Mouse (Mus musculus): ENCODE results near the gene Olfr167.
"Not testable (repeated sequence)": the region's sequence is repeated elsewhere in the genome, so short reads cannot be mapped to it uniquely, and the experiment has no call there.

The Olfr167 gene

DNA sequence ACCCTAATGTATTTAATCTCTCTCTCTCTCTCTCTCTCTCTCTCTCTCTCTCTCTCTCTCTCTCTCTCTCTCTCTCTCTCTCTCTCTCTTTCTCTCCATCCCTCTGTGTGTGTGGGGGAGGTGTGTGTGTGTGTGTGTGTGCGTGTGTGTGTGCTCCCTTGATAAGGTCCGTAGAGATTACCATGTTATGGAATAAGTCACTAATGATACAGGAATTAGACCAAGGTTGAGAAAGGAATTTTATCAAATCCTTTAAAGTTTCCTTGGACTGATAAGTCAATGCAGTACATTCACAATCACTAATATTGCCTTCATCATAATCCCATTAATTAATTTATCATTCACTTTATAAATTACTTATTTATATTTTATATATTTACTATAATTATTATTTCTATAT is at the start of gene Olfr167:
TSS of gene Olfr167 (minus strand) at position 101 of the 400 bp plus-strand sequence.
- no peak for ATAC-seq (ENCODE audit: insufficient number of reproducible peaks, low FRiP score, low TSS enrichment)

DNA sequence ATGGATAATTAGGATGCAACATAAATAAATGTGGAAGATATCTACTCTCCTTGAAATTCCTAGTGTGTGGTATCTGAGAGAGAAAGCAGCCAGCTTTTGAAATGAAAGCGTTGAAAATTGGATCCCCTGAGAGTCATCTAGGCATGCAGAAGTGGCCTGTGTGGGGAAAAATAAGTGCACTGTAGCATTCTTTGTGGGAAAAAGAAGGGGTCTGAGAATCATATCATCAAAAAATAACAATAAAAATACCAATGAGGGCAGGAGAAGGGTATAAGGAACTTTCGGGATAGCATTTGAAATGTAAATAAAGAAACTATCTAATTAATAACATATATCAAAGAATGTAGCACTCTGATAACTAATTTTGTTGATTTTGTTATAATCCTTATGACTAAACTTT is 49.6 kb upstream of the Olfr167 start, which contains the start of gene Olfr169:
TSS of gene Olfr169 (minus strand) at position 101 of the 400 bp plus-strand sequence.
- not testable (repeated sequence) for ATAC-seq (ENCODE audit: insufficient number of reproducible peaks, low FRiP score, low TSS enrichment)

DNA sequence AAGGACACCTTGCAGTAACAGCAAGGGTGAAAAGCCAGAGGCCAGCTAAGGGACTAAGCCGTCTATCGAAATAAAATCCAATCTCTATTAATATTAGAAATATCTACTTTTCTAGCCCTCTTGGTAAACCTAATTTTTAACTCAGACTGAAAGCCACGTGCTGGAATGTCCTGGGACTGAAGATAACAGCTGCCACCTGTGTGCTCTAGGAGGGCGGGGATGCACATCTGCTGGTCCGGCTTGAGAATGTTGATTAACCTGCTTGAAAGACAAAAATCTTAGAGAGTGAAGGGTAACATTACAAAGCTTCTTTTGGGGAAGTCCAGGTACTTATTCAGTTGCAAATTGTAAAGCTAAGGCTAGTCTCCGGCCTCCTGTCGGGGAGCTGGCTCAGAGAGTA is 31.4 kb upstream of the Olfr167 start:
- not testable (repeated sequence) for ATAC-seq (ENCODE audit: insufficient number of reproducible peaks, low FRiP score, low TSS enrichment)

DNA sequence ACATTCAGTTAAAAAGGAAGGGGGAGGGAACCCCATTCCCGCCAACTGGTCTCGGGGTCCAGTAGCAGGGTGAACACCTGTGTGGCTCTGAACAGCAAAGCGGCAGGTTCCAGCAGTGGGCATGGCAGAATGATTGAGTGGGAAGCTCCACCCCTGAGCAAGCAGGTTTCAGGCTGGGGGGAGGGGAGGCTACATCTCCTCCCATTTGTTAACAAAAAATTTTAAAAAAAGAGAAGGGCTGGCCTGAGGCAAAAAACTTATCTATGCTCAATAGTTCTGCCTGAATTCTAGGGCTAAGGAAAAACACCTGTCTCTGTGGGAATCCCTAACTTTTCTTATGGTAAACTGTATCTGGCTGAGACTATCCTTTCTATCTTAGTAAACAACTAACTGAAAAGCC is 30.2 kb upstream of the Olfr167 start:
- ATAC-seq (ENCODE audit: insufficient number of reproducible peaks, low FRiP score, low TSS enrichment), result not testable (repeated sequence)

DNA sequence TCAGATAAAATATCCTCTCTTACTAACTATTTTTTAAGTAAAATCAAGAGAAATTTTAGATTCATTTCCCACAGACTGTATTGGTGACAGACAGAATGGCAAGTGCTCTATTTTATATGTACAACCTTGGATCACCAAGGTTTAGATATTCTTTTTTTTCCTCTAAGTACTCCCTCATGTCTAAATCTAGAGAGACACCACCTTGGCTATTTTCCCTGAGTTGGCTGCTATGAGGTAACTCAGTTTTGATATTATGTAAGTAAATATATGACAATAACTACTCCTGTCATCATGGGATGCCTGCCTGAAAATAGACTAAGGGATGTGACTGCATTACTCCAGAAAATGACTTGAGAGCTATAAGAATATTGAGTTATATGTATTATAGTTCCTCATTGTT is 13.4 kb upstream of the Olfr167 start, which contains the start of gene Olfr168:
TSS of gene Olfr168 (minus strand) at position 101 of the 400 bp plus-strand sequence.
- ATAC-seq (ENCODE audit: insufficient number of reproducible peaks, low FRiP score, low TSS enrichment), result no peak

DNA sequence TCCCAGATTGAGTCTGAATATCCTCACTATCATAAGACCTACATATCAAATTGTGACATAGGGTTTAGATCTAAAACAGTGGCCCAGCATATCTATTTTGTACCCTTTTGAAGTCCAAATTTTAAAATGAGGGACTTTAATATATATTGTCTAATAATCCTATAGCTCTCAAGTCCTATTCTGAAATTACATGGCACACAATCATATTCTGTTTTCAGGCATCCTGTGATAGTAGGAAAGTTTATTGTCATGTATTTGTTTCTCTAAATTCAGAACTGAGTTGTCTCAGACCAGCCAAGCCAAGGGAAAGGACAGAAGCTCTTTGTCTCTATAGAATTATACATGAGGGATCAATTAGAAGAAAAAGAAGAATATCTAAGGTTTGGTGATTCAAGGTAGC is 38.7 kb downstream of the Olfr167 start, which contains the start of gene Olfr166:
TSS of gene Olfr166 (plus strand) at position 301 of the 400 bp plus-strand sequence.
- ATAC-seq (ENCODE audit: insufficient number of reproducible peaks, low FRiP score, low TSS enrichment), result no peak

DNA sequence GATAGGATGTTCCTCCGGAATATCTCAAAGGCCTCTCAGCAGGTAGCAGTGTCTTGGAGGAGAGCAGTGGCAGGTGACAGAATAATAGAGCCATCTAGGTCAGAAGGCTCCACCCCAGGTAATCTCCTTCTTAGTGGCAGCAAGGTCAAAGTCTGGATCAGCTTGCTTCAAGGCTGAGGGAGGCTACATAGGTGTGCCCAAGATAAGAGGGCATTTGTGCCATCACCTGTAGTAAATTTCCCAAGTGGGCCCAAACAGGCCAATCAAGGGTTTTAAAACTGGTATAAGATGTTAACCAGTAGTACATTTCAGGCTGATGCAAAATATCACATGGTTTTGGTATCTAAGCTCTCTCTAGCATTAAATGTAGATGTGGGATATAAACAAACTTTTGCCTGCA is 57.7 kb downstream of the Olfr167 start:
- ATAC-seq (ENCODE audit: insufficient number of reproducible peaks, low FRiP score, low TSS enrichment), result no peak
